Mouse (Mus musculus) embryo, embryonic 11.5 days (tissue): ENCODE measurements around the gene Mob3b.

Experiments
- DNase-seq: peaks from one replicate; pipeline ENCODE4 v3.0.0-alpha.2; 2012; ENCODE audit warnings: low read depth, low spot score

Gene Mob3b

DNA sequence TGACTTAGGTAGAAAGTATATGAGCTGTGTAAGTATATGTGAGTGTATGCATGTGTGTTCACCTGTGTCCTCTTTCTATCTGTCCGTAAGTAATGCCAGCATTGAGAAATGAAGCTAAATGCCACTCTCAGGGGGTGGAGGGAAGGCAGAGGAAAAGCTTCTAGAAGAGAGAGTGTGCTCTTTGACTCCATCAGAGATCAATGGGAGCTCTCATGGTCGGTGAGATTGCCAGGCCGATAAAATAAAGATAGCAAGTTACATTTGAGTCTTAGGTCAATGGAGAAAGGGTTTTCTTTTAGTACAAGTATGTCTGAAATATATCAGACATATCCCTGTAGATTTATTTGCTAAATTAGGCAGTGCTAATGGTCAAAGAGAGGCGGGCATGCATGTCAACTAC, 9.0 kb downstream of the Mob3b start:
- DNase-seq, result no peak

DNA sequence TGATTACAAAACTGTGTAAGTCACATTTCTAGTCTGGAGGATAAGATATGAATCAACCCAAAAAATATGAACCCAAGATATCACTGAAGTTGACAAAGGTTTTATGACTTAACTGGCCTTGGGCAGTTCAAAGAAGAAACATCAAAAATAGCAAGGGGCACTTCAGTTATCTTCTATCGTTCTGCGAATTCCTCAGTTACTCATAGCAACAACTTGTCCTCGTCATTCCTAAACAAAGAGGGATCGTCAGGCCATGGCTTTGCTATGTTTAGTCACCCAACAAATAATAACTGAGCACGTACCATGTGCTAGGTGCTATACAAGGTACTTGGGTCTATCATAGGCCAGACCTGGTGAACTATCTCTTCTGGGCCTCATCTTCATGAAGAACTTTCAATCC, 10.7 kb downstream of the Mob3b start:
- DNase-seq, result no peak

- DNase-seq, result no peak
Observed at GRCm38 (mm10) chr4:35145726-35146125, 11.6 kb downstream of the Mob3b start.

- DNase-seq, result no peak
Observed at GRCm38 (mm10) chr4:35143472-35144102, 13.7 kb downstream of the Mob3b start.

- no peak for DNase-seq
Observed at GRCm38 (mm10) chr4:35140317-35140716, 17.0 kb downstream of the Mob3b start.

- DNase-seq, result no peak
Observed at GRCm38 (mm10) chr4:35138077-35138476, 19.2 kb downstream of the Mob3b start.

DNA sequence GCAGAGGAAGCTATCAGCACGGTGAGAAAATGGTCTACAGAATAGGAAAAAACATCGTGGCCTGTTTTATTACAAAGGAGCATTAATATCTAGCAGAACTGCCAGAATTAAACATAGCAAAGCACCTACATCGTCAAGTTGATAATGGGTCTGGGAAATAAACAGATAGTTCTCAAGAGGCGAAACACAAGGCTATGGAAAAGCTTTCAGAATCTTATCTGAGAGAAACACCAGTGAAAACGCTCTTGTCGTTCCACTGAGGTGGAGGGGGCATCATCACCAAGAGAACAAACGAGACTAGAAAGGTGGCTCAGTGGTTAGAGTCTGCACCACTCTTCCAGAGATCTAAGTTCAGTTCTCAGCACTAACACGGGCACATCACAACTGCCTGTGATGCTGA, 20.3 kb downstream of the Mob3b start:
- no peak for DNase-seq

GRCm38 (mm10) chr4:35135806-35136205, 21.5 kb downstream of the Mob3b start:
- DNase-seq, result no peak

- no peak for DNase-seq
Observed at GRCm38 (mm10) chr4:35134846-35135611, 22.3 kb downstream of the Mob3b start.

DNA sequence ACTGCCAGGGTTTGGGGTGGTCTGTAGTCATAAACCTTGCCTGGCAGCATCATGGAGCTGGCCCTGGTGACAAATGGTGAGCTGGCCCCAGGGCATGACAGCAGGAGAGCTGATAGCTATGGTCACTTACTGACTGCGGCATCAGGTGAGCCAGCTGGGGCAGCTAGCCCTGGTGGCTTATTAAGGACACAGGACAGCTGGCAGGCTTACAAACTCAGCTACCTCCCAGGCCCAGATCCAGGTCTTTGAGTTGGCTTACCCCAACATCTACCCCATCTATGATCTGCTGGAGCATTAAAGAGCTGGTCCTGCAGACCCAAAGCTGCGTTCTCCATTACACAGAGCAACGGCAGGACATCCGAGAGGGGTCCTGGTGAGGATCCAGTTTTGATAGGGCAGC, 23.9 kb downstream of the Mob3b start:
- no peak for DNase-seq

GRCm38 (mm10) chr4:35131592-35131991, 25.7 kb downstream of the Mob3b start:
- DNase-seq, result no peak

DNA sequence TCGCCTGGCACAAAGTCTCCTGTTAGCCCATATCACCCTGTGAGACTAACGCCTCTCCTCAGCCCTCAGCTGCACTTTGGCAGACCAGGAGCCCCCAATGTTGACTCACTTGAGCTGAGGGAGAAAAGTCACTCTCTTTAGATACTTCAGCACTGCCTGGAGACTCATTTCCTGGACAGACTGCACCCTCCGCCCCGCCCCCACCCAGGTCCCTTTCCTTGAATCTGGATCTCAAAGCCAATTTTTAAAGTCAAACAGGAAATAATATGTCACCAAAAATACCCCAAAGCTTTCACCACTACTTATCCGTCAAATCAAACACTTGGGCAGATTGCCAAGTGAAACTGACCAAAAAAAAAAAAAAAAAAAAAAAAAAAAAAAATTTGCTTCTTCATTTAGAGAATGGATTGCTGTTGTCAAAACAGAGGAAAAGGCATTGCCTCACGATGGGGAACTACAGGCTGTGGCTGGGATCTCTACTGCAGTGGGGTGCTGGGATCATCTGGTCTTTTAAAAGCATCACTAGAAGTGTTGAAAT, 26.8 kb downstream of the Mob3b start:
- DNase-seq, result no peak

DNA sequence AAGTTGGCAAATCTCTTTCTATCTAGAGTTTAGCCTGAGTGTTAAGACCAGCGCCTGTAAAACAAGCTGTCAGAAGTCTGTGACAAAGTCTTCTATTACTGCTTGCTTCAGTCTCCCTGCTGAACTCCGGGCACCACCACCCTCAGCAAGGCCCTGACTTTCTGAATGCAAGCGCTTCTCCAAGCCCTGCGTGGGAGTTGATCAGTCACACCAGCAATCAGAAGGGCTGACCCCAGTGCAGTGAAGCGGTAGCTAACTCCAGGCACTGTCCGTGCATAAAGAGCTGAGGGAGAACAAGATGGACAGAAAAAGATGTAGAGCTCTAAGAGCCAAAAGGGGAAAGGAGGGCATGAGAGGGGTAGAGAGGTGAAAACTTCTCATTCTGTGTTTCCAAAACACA, 29.5 kb downstream of the Mob3b start:
- no peak for DNase-seq

- no peak for DNase-seq
Observed at GRCm38 (mm10) chr4:35126776-35127175, 30.5 kb downstream of the Mob3b start.

DNA sequence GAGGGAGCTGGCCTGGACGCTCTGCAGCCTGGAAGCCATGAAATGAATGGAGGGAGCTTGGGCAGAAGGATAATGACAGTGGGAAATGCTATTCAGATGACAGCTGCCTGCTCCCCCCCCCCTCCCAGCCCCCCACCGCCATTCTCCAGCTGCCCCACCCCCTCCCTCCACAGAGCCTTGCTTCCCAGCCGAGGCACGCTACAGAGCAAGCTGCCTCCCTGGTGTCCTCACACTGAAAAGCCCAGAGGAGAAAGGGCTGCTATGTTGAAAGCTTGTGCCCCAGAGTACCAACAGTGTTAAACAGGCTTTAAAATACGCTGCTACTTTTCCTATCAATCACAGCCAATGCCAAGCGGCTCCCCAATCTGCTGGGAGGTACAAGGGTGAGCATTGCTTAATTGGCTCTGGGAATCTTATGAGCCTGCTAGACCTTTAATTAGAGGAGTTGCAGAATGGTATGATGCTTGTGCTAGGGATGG, 31.9 kb downstream of the Mob3b start:
- DNase-seq, result peak; percentile 22

DNA sequence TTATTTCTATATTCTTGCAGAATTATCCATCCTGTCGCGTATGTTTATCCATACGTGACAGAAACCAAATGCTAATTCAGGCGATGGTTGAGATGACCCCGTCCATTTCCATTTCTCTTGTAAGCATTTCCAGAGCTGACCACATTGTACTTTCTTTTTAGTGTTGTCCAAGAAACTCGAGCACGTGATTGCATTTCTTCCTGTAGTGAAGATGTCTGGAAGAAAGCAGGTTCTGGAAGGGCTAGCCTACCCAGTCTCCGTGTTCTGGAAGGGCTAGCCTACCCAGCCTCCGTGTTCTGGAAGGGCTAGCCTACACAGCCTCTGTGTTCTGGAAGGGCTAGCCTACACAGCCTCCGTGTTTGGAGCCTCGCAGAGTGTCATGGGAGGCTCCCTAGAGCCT, 33.3 kb downstream of the Mob3b start:
- no peak for DNase-seq

GRCm38 (mm10) chr4:35123087-35123486, 34.2 kb downstream of the Mob3b start:
- DNase-seq, result no peak

GRCm38 (mm10) chr4:35121060-35121459, 36.2 kb downstream of the Mob3b start:
- DNase-seq, result no peak

- DNase-seq, result no peak
Observed at GRCm38 (mm10) chr4:35120575-35120974, 36.7 kb downstream of the Mob3b start.

GRCm38 (mm10) chr4:35120159-35120558, 37.1 kb downstream of the Mob3b start:
- no peak for DNase-seq

GRCm38 (mm10) chr4:35118851-35119250, 38.4 kb downstream of the Mob3b start:
- no peak for DNase-seq

DNA sequence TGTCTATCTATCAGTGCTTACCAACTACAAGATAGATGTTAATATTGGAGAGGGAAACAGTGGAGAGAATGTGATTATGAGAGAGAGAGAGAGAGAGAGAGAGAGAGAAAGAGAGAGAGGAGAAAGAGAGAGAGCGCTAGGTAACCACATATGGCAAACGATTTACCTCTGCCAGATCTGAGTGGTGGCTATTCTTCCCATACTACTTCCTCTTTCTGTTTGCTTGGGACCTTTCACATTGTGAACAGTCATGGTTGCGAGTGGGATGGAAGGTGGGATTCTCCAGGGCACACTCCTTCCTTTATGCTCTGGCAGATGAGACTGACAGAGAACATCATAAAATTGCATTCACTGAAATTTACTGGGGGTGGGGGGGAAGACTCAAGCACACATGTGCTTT, 40.1 kb downstream of the Mob3b start:
- no peak for DNase-seq

GRCm38 (mm10) chr4:35115933-35116332, 41.4 kb downstream of the Mob3b start:
- no peak for DNase-seq
